Mouse (Mus musculus) liver, postnatal 0 days (tissue): ENCODE measurements at regions not wholly inside any gene's neighbourhood (a gene's known extent, or its start where the extent isn't known, plus 50 kb on each side); places are given as distances from the start of the nearest gene placed in this dataset.

Experiments used
- CTCF ChIP-seq: sonication (generic); IDR thresholded peaks from 2 replicates; pipeline ENCODE4 v1.5.1; 2016; ENCODE audit warnings: antibody characterized with exemption, low read depth
- EP300 ChIP-seq: IDR thresholded peaks from 2 replicates; pipeline ENCODE4 v1.6.1; 2016; ENCODE audit warnings: antibody characterized with exemption, low read depth, mild to moderate bottlenecking

- no peak for TF ChIP-seq CTCF
- TF ChIP-seq EP300: no peak
These were observed 62.7 kb upstream of the Mark1 start for GRCm38 (mm10) chr1:185062103-185062502.
